Mouse (Mus musculus): ENCODE measurements around the gene Fbn1. TPM values are rescaled to one million over a fixed set of nuclear protein-coding genes. Genes with fewer than 3 reads are reported as not detected.

Fbn1 gene
- polyA plus RNA-seq, 1 experiment from 2014 or later: 16.8 TPM

DNA sequence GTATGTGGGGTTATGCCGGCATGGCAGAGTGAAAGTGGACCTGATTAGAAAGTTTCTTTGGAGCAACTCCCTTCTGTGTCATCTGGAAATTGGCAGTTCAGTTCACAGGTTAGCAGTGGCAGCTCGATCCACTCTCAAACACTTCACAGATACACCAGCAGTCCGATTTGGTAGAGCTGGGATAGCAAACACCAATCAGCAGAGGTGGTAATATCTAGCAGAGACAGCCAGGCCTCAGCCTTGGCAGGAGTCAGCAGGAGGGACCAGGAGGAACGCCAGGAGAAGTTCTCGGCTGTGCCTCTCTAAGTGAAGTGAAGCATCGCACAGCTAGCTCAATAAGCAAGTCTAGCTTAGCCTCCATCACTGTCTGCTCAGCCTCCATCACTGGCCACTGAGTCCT lies 74.3 kb downstream of the Fbn1 start:
- Histone ChIP-seq H3K27me3 (ENCODE audit: insufficient read depth, poor library complexity, severe bottlenecking) (no peaks in the 10 kb centered on the region), H3K4me3 (no peak overlapping the region), H3K27ac (peak overlapping the region; percentile 29; the same call in 1 of the 2 replicates), H3K36me3 (no peaks in the 10 kb centered on the region), H3K9me3 (no peaks in the 10 kb centered on the region), H3K4me1 (peaks cover 16% of the 10 kb centered on the region)
- DNase-seq (ENCODE audit: low spot score): no peak
- 76% methylated on average over 6 of the region's 6 CpGs for whole genome bisulfite sequencing

DNA sequence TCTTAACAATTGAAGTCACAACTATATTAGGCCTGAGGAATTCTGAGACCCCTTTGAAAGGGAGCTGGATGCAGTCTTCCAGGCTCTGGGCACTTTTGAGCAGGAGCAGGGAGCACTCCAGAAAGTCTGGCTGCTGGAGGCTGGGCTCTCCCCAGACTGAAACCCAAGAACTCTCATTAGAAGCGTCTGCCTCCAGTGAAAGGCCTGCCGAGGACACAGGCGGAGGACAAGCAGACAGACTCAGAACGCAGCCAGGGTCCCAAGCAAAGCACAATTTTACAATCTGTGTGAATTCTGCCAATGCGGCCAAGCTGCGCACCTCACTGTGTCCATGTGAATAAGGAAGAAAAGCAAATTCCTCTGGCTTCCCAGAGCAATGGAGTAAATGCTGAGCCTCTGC lies 76.3 kb downstream of the Fbn1 start:
- no peak overlapping the region for H3K27ac ChIP-seq
- H3K4me1 ChIP-seq: peaks cover 15% of the 10 kb centered on the region
- no peak overlapping the region for H3K4me3 ChIP-seq
- no peaks in the 10 kb centered on the region for H3K27me3 ChIP-seq (ENCODE audit: insufficient read depth, poor library complexity, severe bottlenecking)
- H3K9me3 ChIP-seq: no peaks in the 10 kb centered on the region
- WGBS: 66% methylated on average over 6 of the region's 6 CpGs
- H3K36me3 ChIP-seq: no peaks in the 10 kb centered on the region
- no peak for DNase-seq (ENCODE audit: low spot score)

DNA sequence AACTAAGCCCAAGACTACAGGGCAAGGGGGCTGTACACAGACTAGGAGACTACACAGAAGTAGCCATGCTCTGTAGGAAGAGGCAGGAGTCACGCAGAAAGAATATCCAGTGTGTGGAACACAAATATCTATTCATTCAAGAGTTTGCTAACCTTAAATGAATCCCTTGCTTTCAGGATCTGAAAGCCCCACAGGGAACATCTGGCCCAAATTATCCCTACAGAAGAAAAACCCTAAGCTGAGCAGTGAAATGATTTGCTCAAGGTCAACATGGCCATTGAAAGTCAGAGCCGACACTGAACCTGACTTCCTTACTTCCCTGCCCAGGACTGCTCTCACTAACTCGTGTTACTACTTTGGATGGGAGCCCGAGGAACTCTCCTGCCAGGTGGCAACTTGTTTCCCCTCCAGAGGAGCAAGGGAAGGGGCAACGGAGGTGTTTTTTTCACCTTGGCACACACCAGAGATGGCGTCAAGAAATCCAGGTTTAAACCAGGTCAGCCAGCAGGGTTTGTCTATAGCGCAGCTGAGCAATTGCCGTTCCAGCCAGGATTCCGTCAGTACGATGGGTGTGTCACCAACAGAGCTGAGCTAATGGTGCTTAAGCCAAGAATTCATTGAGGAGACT lies 78.9 kb downstream of the Fbn1 start:
- H3K36me3 ChIP-seq: no peaks in the 10 kb centered on the region
- no peak overlapping the region for H3K27ac ChIP-seq
- no peak for DNase-seq (ENCODE audit: low spot score)
- no peak overlapping the region for H3K4me3 ChIP-seq
- H3K4me1 ChIP-seq: peaks cover 13% of the 10 kb centered on the region
- WGBS: 82% methylated on average over 10 of the region's 10 CpGs
- H3K27me3 ChIP-seq (ENCODE audit: insufficient read depth, poor library complexity, severe bottlenecking): no peaks in the 10 kb centered on the region
- no peaks in the 10 kb centered on the region for H3K9me3 ChIP-seq

DNA sequence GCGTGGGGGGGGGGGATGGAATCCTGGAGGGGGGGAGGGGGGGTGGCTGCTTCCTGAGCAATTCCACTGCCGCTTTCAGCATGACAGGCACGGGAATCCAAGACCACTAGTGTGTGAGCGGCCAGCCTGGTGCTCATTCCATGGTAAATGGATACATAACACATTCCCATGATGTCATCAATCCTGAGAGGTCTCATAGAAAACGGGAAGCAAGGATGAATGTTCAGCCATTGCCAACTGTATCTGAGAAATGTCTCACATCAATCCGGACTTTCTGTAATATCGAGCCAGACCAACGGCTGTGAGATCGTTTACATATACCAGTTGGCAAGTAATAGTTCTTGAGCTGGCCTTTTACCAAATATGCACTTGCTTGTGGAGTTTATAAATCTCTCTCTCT lies 87.2 kb downstream of the Fbn1 start:
- no peak for DNase-seq (ENCODE audit: low spot score)
- peaks cover 4% of the 10 kb centered on the region; the same call in 1 of the 2 replicates for H3K4me1 ChIP-seq
- no peaks in the 10 kb centered on the region for H3K36me3 ChIP-seq
- H3K27ac ChIP-seq: no peak overlapping the region
- no peaks in the 10 kb centered on the region for H3K27me3 ChIP-seq (ENCODE audit: insufficient read depth, poor library complexity, severe bottlenecking)
- no peak overlapping the region for H3K4me3 ChIP-seq
- no peaks in the 10 kb centered on the region for H3K9me3 ChIP-seq
- WGBS: 80% methylated on average over 9 of the region's 9 CpGs

DNA sequence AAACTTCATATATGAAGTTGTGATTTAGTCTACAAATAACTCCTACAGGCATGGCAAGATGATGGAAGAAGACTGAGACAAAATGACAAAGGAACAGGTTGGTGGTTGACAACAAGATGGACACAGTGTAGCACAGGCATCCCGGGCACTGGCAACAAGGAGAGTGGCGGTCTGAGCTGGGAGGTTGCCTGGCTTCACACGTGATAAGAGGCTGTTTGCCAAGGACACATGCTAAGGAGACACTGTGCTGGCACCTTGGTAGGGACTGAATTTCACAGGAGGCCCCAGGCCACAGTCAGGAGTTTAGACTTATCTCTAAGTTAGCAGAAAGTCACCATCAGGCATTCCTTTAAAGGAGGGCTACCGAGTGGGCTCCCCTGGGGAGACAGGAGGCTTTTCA lies 88.1 kb downstream of the Fbn1 start:
- Histone ChIP-seq H3K27me3 (ENCODE audit: insufficient read depth, poor library complexity, severe bottlenecking) (no peaks in the 10 kb centered on the region), H3K27ac (no peak overlapping the region)

DNA sequence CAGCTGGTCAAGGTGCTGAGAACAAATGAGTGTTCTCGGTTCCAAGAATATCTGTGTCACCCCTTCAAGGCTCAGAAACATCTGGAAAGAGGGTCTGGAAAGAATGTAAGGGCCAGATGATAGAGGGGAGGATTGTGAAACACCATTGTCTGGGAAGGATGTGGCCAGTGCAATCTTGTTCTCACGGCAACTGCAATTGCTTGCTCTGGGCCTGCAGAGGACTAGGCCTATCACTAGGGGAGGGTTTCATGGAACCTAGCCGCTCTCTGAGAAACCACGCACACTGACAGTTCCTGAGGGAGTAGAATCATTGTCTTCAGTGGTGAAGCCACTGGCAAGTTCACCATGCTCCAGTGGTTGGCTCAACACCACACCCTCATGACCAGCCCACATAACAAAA lies 89.2 kb downstream of the Fbn1 start:
- DNase-seq (ENCODE audit: low spot score): no peak
- 78% methylated on average over 4 of the region's 4 CpGs for WGBS
- Histone ChIP-seq H3K9me3 (no peaks in the 10 kb centered on the region), H3K4me3 (no peak overlapping the region), H3K27me3 (ENCODE audit: insufficient read depth, poor library complexity, severe bottlenecking) (no peaks in the 10 kb centered on the region), H3K4me1 (peaks cover 4% of the 10 kb centered on the region; the same call in 1 of the 2 replicates), H3K27ac (no peak overlapping the region), H3K36me3 (no peaks in the 10 kb centered on the region)

More for the DNA sequence above, 88.1 kb downstream of the Fbn1 start:
- H3K9me3 ChIP-seq: no peaks in the 10 kb centered on the region
- H3K36me3 ChIP-seq: no peaks in the 10 kb centered on the region
- 54% methylated on average over 4 of the region's 4 CpGs for WGBS
- H3K4me3 ChIP-seq: no peak overlapping the region
- DNase-seq (ENCODE audit: low spot score): no peak
- peaks cover 4% of the 10 kb centered on the region; the same call in 1 of the 2 replicates for H3K4me1 ChIP-seq

GRCm38 (mm10) chr2:125416541-125417245 lies 91.1 kb downstream of the Fbn1 start:
- Histone ChIP-seq H3K4me3 (no peak overlapping the region), H3K36me3 (peaks cover 12% of the 10 kb centered on the region), H3K27ac (no peak overlapping the region), H3K27me3 (ENCODE audit: insufficient read depth, poor library complexity, severe bottlenecking) (no peaks in the 10 kb centered on the region), H3K9me3 (no peaks in the 10 kb centered on the region), H3K4me1 (peaks cover 11% of the 10 kb centered on the region; the same call in 1 of the 2 replicates)
- WGBS: 83% methylated on average over 10 of the region's 10 CpGs
- DNase-seq (ENCODE audit: low spot score): no peak

GRCm38 (mm10) chr2:125412351-125412750 lies 95.4 kb downstream of the Fbn1 start:
- WGBS: 82% methylated on average over 15 of the region's 15 CpGs
- Histone ChIP-seq H3K27ac (peak overlapping the region; percentile 38), H3K9me3 (no peaks in the 10 kb centered on the region), H3K27me3 (ENCODE audit: insufficient read depth, poor library complexity, severe bottlenecking) (no peaks in the 10 kb centered on the region), H3K36me3 (peaks cover 15% of the 10 kb centered on the region), H3K4me3 (no peak overlapping the region), H3K4me1 (peaks cover 7% of the 10 kb centered on the region; the same call in 1 of the 2 replicates)
- no peak for DNase-seq (ENCODE audit: low spot score)

DNA sequence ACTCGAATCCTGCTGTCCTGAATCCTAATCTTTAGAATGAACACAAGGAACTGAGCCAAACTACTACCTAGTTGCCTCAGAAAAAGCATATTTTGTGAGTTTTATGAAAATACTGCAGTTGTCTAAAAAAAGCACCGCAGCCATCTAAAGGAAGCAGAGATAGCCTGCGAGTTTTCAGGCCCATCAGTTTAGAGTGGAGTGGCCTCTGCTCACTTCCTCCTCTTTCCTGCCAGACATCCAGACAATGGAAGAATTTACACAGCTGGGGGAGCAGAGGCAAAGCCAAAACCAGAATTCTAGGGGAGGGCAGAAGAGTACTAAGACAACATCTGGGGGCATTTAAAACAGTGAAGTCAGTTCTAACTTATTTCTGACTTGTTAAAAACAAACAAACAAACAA lies 96.0 kb downstream of the Fbn1 start:
- Histone ChIP-seq H3K27ac (no peak overlapping the region; the same call in 1 of the 2 replicates), H3K4me3 (no peak overlapping the region), H3K27me3 (ENCODE audit: insufficient read depth, poor library complexity, severe bottlenecking) (no peaks in the 10 kb centered on the region), H3K9me3 (no peaks in the 10 kb centered on the region), H3K4me1 (peaks cover 7% of the 10 kb centered on the region; the same call in 1 of the 2 replicates), H3K36me3 (peaks cover 15% of the 10 kb centered on the region)
- DNase-seq (ENCODE audit: low spot score): no peak
- WGBS: 77% methylated on average over 3 of the region's 3 CpGs

GRCm38 (mm10) chr2:125404509-125405105 lies 103.2 kb downstream of the Fbn1 start:
- no peaks in the 10 kb centered on the region for H3K4me1 ChIP-seq
- WGBS: 76% methylated on average over 4 of the region's 4 CpGs
- H3K36me3 ChIP-seq: 0 out of 2 replicates have a peak, but pooled peaks cover 5% of the 10 kb centered on the region
- no peak for DNase-seq (ENCODE audit: low spot score)
- no peak overlapping the region for H3K4me3 ChIP-seq
- H3K27me3 ChIP-seq (ENCODE audit: insufficient read depth, poor library complexity, severe bottlenecking): no peaks in the 10 kb centered on the region
- no peak overlapping the region for H3K27ac ChIP-seq
- H3K9me3 ChIP-seq: no peaks in the 10 kb centered on the region

DNA sequence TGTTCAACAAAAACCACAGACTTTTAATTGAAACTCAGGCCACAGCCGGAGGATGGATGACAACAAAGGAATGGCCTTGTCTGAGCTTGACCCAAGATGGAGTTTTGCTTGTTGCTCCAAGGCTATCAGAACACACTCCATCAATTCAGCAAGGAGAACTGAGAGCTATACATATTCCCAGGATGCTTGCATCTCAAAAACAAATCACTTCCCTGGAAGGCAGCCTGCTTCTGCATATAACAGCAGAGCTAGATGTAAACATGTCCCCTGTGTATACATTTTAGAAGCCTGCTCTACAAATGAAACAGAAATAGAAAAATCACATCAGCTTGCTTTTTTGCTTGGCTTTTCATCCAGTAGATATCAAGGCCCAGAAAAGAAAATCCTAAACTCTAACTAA lies 105.5 kb downstream of the Fbn1 start:
- WGBS: 87% methylated on average over 1 of the region's 1 CpGs
- DNase-seq (ENCODE audit: low spot score): no peak
- no peaks in the 10 kb centered on the region for H3K9me3 ChIP-seq
- H3K4me1 ChIP-seq: no peaks in the 10 kb centered on the region
- H3K36me3 ChIP-seq: 0 out of 2 replicates have a peak, but pooled peaks cover 6% of the 10 kb centered on the region
- no peak overlapping the region for H3K4me3 ChIP-seq
- H3K27me3 ChIP-seq (ENCODE audit: insufficient read depth, poor library complexity, severe bottlenecking): no peaks in the 10 kb centered on the region
- H3K27ac ChIP-seq: no peak overlapping the region

DNA sequence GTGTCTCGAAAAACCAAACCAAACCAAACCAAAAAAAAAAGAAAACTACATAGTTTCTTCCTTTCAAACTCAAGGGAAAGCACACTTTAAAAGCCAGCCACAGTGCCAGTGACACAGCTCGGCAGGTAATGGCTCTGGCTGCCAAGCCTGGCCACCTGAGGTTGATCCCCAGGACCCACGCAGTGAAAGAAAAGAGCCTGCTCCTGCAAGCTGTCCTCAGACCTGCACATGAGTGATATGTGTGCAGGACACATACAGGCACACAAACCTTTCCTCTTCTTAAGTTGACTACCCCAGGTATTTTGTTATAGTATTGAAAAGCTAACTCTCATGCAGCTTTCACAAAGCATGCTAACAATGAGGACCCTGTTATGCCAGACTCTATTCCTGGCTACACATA lies 107.7 kb downstream of the Fbn1 start:
- Histone ChIP-seq H3K4me1 (no peaks in the 10 kb centered on the region), H3K36me3 (peaks cover 12% of the 10 kb centered on the region; the same call in 1 of the 2 replicates), H3K9me3 (no peaks in the 10 kb centered on the region), H3K27ac (no peak overlapping the region), H3K4me3 (no peak overlapping the region), H3K27me3 (ENCODE audit: insufficient read depth, poor library complexity, severe bottlenecking) (no peaks in the 10 kb centered on the region)
- 90% methylated on average over 3 of the region's 3 CpGs for WGBS
- no peak for DNase-seq (ENCODE audit: low spot score)

- no peaks in the 10 kb centered on the region for H3K27me3 ChIP-seq (ENCODE audit: insufficient read depth, poor library complexity, severe bottlenecking)
- H3K4me3 ChIP-seq: no peak overlapping the region
- peaks cover 15% of the 10 kb centered on the region; the same call in 1 of the 2 replicates for H3K36me3 ChIP-seq
- H3K4me1 ChIP-seq: no peaks in the 10 kb centered on the region
- no peaks in the 10 kb centered on the region for H3K9me3 ChIP-seq
- 83% methylated on average over 7 of the region's 7 CpGs for WGBS
- DNase-seq (ENCODE audit: low spot score): no peak
- no peak overlapping the region for H3K27ac ChIP-seq
Observed at GRCm38 (mm10) chr2:125397796-125398195, 110.0 kb downstream of the Fbn1 start.
